Mouse (Mus musculus): ENCODE results near the gene Ssbp1.

The Ssbp1 gene

GRCm38 (mm10) chr6:40465710-40466109 lies 5.4 kb upstream of the Ssbp1 start:
- DNase-seq = peak; percentile 45

GRCm38 (mm10) chr6:40471720-40472010 lies 513 bp downstream of the Ssbp1 start:
- DNase-seq = no peak

- no peak for DNase-seq
Measured at GRCm38 (mm10) chr6:40476132-40476531, 5.0 kb downstream of the Ssbp1 start.

GRCm38 (mm10) chr6:40479705-40480104 lies 8.6 kb downstream of the Ssbp1 start:
- no peak for DNase-seq

- no peak for DNase-seq
Measured at GRCm38 (mm10) chr6:40482318-40482717, 11.2 kb downstream of the Ssbp1 start.

GRCm38 (mm10) chr6:40490933-40491332 lies 19.8 kb downstream of the Ssbp1 start, which contains the start of gene Tas2r137:
TSS of gene Tas2r137 (plus strand) at chr6:40491233.
- no peak for DNase-seq

- DNase-seq = no peak
Measured at GRCm38 (mm10) chr6:40493229-40493628, 22.1 kb downstream of the Ssbp1 start, which contains the start of gene Tas2r108. TSS of gene Tas2r108 (plus strand) at chr6:40493529.

- DNase-seq = no peak
Measured at GRCm38 (mm10) chr6:40519408-40519807, 48.3 kb downstream of the Ssbp1 start, which contains the start of gene Prss37. TSS of gene Prss37 (minus strand) at chr6:40519508.
